Mouse (Mus musculus) cerebellum, postnatal 25 days (tissue): ENCODE measurements around the gene Trmt1l.

Source experiments
- DNase-seq, 2 experiments: peaks; one replicate each; pipeline ENCODE4 v3.0.0; 2021; ENCODE audit warnings: mixed read lengths in 2 of 2

Gene Trmt1l

DNA sequence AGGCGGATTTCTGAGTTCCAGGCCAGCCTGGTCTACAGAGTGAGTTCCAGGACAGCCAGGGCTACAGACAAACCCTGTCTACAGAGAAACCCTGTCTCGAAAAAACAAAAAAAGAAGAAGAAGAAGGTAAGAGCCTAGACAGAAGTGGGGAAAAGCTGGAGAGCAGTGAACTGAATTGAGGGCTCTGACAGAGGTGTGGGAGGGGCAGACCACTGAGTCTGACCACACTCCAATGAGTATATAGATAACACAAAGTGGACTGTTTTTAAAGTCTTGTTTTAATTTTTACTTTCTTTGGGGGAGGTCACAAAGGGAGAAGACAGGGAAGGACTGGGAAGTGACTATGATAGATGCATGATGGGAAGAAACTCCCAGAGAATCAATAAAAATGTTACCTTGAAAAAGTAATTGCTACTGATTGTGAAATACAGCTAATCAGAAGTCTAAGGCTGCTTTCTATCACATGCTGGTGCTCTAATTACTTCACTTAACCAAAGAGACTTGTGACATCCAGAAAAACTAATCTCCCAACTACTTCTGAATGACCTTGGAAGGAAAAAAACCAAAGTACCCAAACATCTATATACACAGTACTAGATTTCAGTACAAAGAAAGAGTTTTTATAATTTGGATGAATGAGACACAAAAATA is 67.4 kb downstream of the Trmt1l start:
- no peak for DNase-seq

DNA sequence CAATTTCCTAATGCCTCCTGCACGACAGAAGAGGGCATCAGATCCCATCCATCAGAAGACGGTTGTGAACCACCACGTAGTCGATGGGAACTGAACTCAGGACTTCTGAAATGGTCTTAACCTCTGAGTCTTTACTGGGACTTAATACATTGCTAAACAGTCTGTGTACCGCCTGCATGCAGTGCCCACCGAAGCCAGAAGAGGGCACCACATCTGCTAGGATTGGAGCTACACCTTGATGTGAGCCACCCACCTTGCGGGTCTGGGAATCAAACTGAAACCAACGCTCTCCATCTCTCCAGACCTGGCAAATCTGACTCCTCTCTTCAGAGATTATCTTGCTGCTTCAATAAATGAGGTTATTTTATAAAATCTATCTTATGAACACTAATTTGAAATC is 68.7 kb downstream of the Trmt1l start:
- DNase-seq, result peak; percentile 39 to 66

- no peak for DNase-seq
Observed at GRCm38 (mm10) chr1:151497942-151498341, 69.6 kb downstream of the Trmt1l start.

GRCm38 (mm10) chr1:151498381-151498780 is 70.0 kb downstream of the Trmt1l start:
- DNase-seq, result no peak

GRCm38 (mm10) chr1:151499815-151500501 is 71.6 kb downstream of the Trmt1l start:
- DNase-seq, result peak; percentile 63 to 69

DNA sequence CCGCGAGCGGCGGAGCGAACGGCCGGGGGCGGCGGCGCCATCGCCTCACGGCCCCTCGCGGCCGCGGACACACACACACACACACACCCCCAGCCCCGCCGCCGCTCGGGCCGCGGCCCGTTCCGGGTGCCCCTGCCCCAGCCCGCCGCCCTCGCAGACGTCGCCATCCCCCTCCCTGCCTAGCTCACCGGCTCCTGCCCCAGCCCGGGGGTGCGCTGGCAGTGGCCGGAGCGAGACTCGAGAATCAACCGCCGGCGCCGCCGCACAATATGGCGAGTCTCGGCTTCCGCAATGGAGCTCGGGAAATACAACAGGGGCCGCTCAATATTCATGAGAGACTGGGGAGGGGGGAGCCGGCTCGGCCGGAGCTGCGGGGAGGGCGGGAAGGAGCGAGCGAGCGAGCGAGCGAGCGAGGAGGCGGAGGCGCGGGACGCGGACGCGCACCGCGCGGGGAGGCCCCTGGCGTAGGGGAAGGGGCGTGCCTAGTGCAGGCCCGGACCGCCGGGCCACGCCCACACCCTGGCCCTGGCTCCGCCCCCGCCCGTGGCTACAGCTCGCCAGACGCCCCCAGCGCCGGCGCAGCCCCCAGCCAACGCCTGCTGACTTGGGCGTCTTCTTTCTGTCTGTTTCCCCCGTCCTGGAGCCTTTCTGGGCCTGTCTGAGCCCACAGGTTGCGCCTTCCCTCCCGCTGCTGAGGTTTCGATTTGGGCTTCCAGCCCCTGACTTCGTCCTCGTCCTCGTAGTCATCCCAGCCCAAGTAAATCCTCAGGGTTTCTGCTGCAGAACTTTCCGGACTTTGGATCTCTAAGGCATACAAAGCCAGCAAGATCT is 72.4 kb downstream of the Trmt1l start, which contains the start of gene Rnf2:
Gene Rnf2 (minus strand): TSS at position 425 of the 831 bp plus-strand sequence.
- DNase-seq, result peak; percentile 90 to 95
